Mouse (Mus musculus) liver, embryonic 14.5 days (tissue): ENCODE data around the gene Ccr8. TPM values are rescaled to one million over a fixed set of nuclear protein-coding genes. Genes with fewer than 3 reads are reported as not detected.

Experiments
- ATAC-seq: fragments of 200-750 bp; cut with Nextera tagmentation; 2 replicates; pipeline ENCODE4 v1.8.0; 2017; ENCODE audit warnings: moderate number of reproducible peaks, mild to moderate bottlenecking, moderate library complexity; ENCODE audit not compliant: insufficient read depth
- DNase-seq, 3 experiments: peaks; one replicate each; pipeline ENCODE4 v3.0.0-alpha.2; 2012 to 2013; ENCODE audit warnings: low read depth in 3 of 3, low spot score in 3 of 3
- H3K27ac ChIP-seq: fragments of 300-500 bp; sonication (generic); 2 replicates; pipeline ENCODE4 v1.5.1; 2014; ENCODE audit warnings: moderate library complexity, mild to moderate bottlenecking, control low read depth, inconsistent platforms
- H3K27me3 ChIP-seq: fragments of 300-500 bp; sonication (generic); 2 replicates; pipeline ENCODE4 v1.6.1; 2014; ENCODE audit warnings: mild to moderate bottlenecking, low read length, moderate library complexity; ENCODE audit not compliant: control insufficient read depth, insufficient read depth
- H3K36me3 ChIP-seq: fragments of 300-500 bp; sonication (generic); replicated peaks from 2 replicates; pipeline ENCODE4 v1.6.1; 2014; ENCODE audit warnings: low read depth; ENCODE audit not compliant: control insufficient read depth, insufficient read depth
- H3K4me1 ChIP-seq, 2 experiments: fragments of 200-500 bp in 1 of 2; fragments of 300-500 bp in 1 of 2; sonication (generic) in 1 of 2; replicated peaks; 2 replicates each; pipeline ENCODE4 v1.6.1; 2012 to 2014; ENCODE audit warnings: antibody characterized with exemption in 1 of 2, inconsistent platforms in 1 of 2, low read length in 1 of 2; ENCODE audit not compliant: control insufficient read depth in 2 of 2, insufficient read depth in 2 of 2
- H3K4me2 ChIP-seq: fragments of 300-500 bp; sonication (generic); 2 replicates; pipeline ENCODE4 v1.6.1; 2014; ENCODE audit warnings: low read depth, mild to moderate bottlenecking, control low read depth, moderate library complexity
- H3K4me3 ChIP-seq, 2 experiments: fragments of 200-500 bp in 1 of 2; fragments of 300-500 bp in 1 of 2; sonication (generic) in 1 of 2; 2 replicates each; pipeline ENCODE4 v1.5.1; 2012 to 2014; ENCODE audit warnings: low read depth in 2 of 2, low read length in 2 of 2, mild to moderate bottlenecking in 2 of 2, control low read depth in 1 of 2, inconsistent platforms in 1 of 2, moderate library complexity in 1 of 2; ENCODE audit not compliant: insufficient read depth in 1 of 2
- H3K9ac ChIP-seq: fragments of 300-500 bp; sonication (generic); replicated peaks from 2 replicates; pipeline ENCODE4 v1.6.1; 2014; ENCODE audit warnings: mild to moderate bottlenecking, control low read depth, moderate library complexity
- H3K9me3 ChIP-seq: fragments of 300-500 bp; sonication (generic); 2 replicates; pipeline ENCODE4 v1.6.1; 2016; ENCODE audit warnings: low read length, mixed read lengths; ENCODE audit not compliant: control insufficient read depth
- CTCF ChIP-seq: IDR thresholded peaks from 2 replicates; pipeline ENCODE4 v1.5.1; 2016; ENCODE audit warnings: antibody characterized with exemption, low read depth, control low read depth
- EP300 ChIP-seq: IDR thresholded peaks from 2 replicates; pipeline ENCODE4 v1.6.1; 2016; ENCODE audit warnings: antibody characterized with exemption, low read depth
- WGBS: fragments of 180-500 bp; shearing (Covaris S2); extraction: QIAGEN DNeasy Blood & Tissue Kit; methylation state at CpG from one replicate; pipeline ENCODE4 v1.1.7; 2014; ENCODE audit not compliant: insufficient replicate concordance; 5-methylcytosine and 5-hydroxymethylcytosine counted together
- polyA plus RNA-seq, 2 experiments: library from polyadenylated mRNA; depleted of rRNA in 1 of 2; stranded (reverse) in 1 of 2; unstranded in 1 of 2; fragments of >200 nt; fragmentation: Nextera tagmentation in 1 of 2; extraction: Ambion mirVana in 1 of 2; gene quantifications; 2 replicates each; pipeline versions ENCODE4 v1.2.1 to v1.2.3; 2012 to 2014

Ccr8 gene
- polyA plus RNA-seq, 2 experiments: not detected

GRCm38 (mm10) chr9:120127538-120128251 is 35.8 kb downstream of the Ccr8 start, which contains the start of gene Rpsa:
TSS of gene Rpsa (plus strand) at chr9:120127689.
- peak within 1 kb of the TSS; percentile 100 for H3K9ac ChIP-seq
- peaks cover 13 to 15% of the 10 kb centered on the region in 2 experiments for H3K4me1 ChIP-seq
- peaks cover 63% of the 10 kb centered on the region for H3K36me3 ChIP-seq
- peak within 1 kb of the TSS; percentile 90 to 100 for H3K4me3 ChIP-seq
- WGBS: under 1% methylated on average over 72 of the region's 72 CpGs
- peak within 1 kb of the TSS; percentile 94 for H3K4me2 ChIP-seq
- no peaks in the 10 kb centered on the region for H3K9me3 ChIP-seq
- no peaks in the 10 kb centered on the region for H3K27me3 ChIP-seq
- peak within 1 kb of the TSS; percentile 84 for H3K27ac ChIP-seq
- peak; percentile 92 for ATAC-seq
- TF ChIP-seq EP300 (no peak), CTCF (no peak)
- DNase-seq: peak; percentile 93 to 96 (median 93)

DNA sequence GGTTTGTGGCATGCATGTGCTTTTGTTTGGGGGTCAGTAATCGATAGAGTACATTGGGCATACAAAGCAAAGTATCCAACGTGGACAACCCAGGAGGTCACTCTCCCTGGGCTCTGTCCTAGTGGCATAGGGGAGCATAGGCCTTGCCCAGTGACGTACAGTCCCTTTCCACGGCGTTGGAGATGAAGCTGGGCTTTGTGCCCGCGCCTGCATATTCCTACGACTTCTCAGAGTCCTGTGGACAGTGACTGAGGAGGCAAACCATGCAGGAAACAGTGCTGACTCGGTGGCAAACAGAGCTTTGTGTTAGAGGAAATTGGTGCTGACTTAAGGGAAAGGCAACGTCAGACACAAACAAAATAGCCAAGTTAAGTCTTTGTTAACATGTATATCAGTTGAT is 37.4 kb downstream of the Ccr8 start:
- Histone ChIP-seq H3K9me3 (no peaks in the 10 kb centered on the region), H3K4me2 (peak overlapping the region; percentile 94), H3K36me3 (peaks cover 50% of the 10 kb centered on the region), H3K9ac (peak overlapping the region; percentile 100), H3K4me3 (peak overlapping the region; percentile 90 to 100), H3K4me1 (peaks cover 13 to 15% of the 10 kb centered on the region in 2 experiments), H3K27me3 (no peaks in the 10 kb centered on the region), H3K27ac (peak overlapping the region; percentile 84)
- no peak for ATAC-seq
- TF ChIP-seq EP300: no peak
- TF ChIP-seq CTCF: no peak
- WGBS: 19% methylated on average over 10 of the region's 10 CpGs
- DNase-seq: no peak

DNA sequence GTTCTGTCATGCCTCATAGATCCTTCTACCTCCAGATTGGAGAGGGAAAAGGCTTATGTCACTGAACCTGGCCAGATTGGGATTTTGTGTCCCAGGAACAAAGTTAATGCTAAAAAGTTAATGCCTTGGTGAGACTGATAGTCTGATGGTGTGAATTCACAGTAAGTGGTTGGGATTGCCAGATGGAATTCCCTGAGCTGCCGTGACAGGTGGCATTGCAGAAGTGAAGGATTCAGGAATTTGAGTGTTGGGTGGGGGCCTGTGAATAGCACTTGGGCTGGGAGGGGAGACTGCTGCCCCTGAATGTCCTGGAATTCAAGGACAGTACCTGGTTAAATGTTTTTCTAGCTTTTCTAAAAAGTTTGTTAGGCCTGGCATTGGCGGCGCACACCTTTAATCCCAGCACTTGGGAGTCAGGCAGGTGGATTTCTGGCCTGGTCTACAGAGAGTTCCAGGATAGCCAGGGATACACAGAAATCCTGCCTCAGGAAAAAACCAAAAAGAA is 39.9 kb downstream of the Ccr8 start:
- WGBS: 80% methylated on average over 3 of the region's 3 CpGs
- H3K36me3 ChIP-seq: peaks cover 45% of the 10 kb centered on the region
- no peak overlapping the region for H3K4me3 ChIP-seq
- H3K9me3 ChIP-seq: no peaks in the 10 kb centered on the region
- peaks cover 11 to 12% of the 10 kb centered on the region in 2 experiments for H3K4me1 ChIP-seq
- DNase-seq: no peak
- no peak overlapping the region for H3K9ac ChIP-seq
- ATAC-seq: no peak
- TF ChIP-seq EP300 (no peak), CTCF (no peak)
- no peaks in the 10 kb centered on the region for H3K27me3 ChIP-seq
- no peak overlapping the region for H3K4me2 ChIP-seq
- H3K27ac ChIP-seq: no peak overlapping the region

GRCm38 (mm10) chr9:120132980-120133754 is 41.3 kb downstream of the Ccr8 start:
- Histone ChIP-seq H3K9ac (no peak overlapping the region), H3K4me2 (no peak overlapping the region), H3K9me3 (no peaks in the 10 kb centered on the region), H3K4me3 (no peak overlapping the region), H3K36me3 (peaks cover 45% of the 10 kb centered on the region), H3K4me1 (peaks cover 8 to 10% of the 10 kb centered on the region in 2 experiments), H3K27me3 (no peaks in the 10 kb centered on the region), H3K27ac (peak overlapping the region; percentile 44)
- TF ChIP-seq CTCF (no peak), EP300 (no peak)
- DNase-seq (no peak), ATAC-seq (peak; percentile 40; the same call in 1 of the 2 replicates)
- 25% methylated on average over 8 of the region's 8 CpGs for WGBS
